Mouse (Mus musculus) hindbrain, embryonic 14.5 days (tissue): Measurements from ENCODE around the gene Pus3. TPM values are rescaled to one million over a fixed set of nuclear protein-coding genes. Genes with fewer than 3 reads are reported as not detected.

Experiments used
- ATAC-seq: fragments of 200-750 bp; cut with Nextera tagmentation; 2 replicates; pipeline ENCODE4 v1.8.0; 2017; ENCODE audit warnings: moderate number of reproducible peaks, mild to moderate bottlenecking, moderate TSS enrichment, moderate library complexity; ENCODE audit not compliant: low FRiP score
- DNase-seq: peaks from one replicate; pipeline ENCODE4 v3.0.0-alpha.2; 2015; ENCODE audit warnings: low spot score
- H3K27ac ChIP-seq: fragments of 300-500 bp; sonication (generic); 2 replicates; pipeline ENCODE4 v1.5.1; 2014; ENCODE audit warnings: mild to moderate bottlenecking, moderate library complexity
- H3K27me3 ChIP-seq: fragments of 300-500 bp; sonication (generic); 2 replicates; pipeline ENCODE4 v1.6.1; 2014; ENCODE audit warnings: mild to moderate bottlenecking, low read length, mixed read lengths; ENCODE audit not compliant: control insufficient read depth, insufficient read depth
- H3K36me3 ChIP-seq: fragments of 300-500 bp; sonication (generic); replicated peaks from 2 replicates; pipeline ENCODE4 v1.6.1; 2014; ENCODE audit not compliant: control insufficient read depth, insufficient read depth
- H3K4me1 ChIP-seq: fragments of 300-500 bp; sonication (generic); replicated peaks from 2 replicates; pipeline ENCODE4 v1.6.1; 2014; ENCODE audit warnings: antibody characterized with exemption, low read length, mixed read lengths; ENCODE audit not compliant: control insufficient read depth, insufficient read depth
- H3K4me2 ChIP-seq: fragments of 300-500 bp; sonication (generic); replicated peaks from 2 replicates; pipeline ENCODE4 v1.6.1; 2014; ENCODE audit warnings: mild to moderate bottlenecking, moderate library complexity
- H3K4me3 ChIP-seq: fragments of 300-500 bp; sonication (generic); replicated peaks from 2 replicates; pipeline ENCODE4 v1.5.1; 2014; ENCODE audit warnings: mild to moderate bottlenecking, low read length
- H3K9ac ChIP-seq: fragments of 300-500 bp; sonication (generic); 2 replicates; pipeline ENCODE4 v1.6.1; 2014
- H3K9me3 ChIP-seq: fragments of 300-500 bp; sonication (generic); 2 replicates; pipeline ENCODE4 v1.6.1; 2016; ENCODE audit warnings: low read length; ENCODE audit not compliant: control insufficient read depth
- WGBS: fragments of 180-500 bp; shearing (Covaris S2); extraction: QIAGEN DNeasy Blood & Tissue Kit; methylation state at CpG from one replicate; pipeline ENCODE4 v1.1.7; 2014; 5-methylcytosine and 5-hydroxymethylcytosine counted together
- polyA plus RNA-seq: library from polyadenylated mRNA; unstranded; fragments of >200 nt; fragmentation: Nextera tagmentation; extraction: Ambion mirVana; gene quantifications from 2 replicates; pipeline ENCODE4 v1.2.1, GENCODE M21; 2014

The Pus3 gene
- polyA plus RNA-seq, 1 experiment from 2014 or later: 15.6 TPM

DNA sequence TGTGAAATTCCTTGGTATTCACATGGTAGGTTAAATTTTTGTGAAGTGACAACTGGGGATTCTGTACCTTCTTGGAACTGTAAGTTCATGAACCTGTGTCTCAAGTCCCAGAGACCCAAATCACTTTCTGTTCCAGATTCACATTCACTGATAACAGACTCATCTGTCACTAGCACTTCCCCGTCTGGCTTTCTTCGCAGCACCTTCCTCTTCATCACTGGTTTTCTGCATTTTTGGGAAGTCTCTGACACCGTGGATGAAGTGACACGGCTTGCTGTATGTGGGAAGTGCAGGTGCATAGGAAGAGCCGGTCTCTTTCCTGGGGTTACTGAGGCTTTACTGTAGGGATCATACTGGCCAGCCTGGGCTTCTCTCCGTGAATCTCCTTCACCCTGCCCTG is 3.2 kb downstream of the Pus3 start:
- ATAC-seq (no peak), DNase-seq (no peak)
- Histone ChIP-seq H3K4me3 (no peak overlapping the region), H3K9me3 (no peaks in the 10 kb centered on the region), H3K4me1 (peaks cover 16% of the 10 kb centered on the region), H3K36me3 (peaks cover 40% of the 10 kb centered on the region), H3K9ac (no peak overlapping the region), H3K27me3 (no peaks in the 10 kb centered on the region), H3K4me2 (no peak overlapping the region), H3K27ac (no peak overlapping the region)
- 91% methylated on average over 6 of the region's 6 CpGs for WGBS

DNA sequence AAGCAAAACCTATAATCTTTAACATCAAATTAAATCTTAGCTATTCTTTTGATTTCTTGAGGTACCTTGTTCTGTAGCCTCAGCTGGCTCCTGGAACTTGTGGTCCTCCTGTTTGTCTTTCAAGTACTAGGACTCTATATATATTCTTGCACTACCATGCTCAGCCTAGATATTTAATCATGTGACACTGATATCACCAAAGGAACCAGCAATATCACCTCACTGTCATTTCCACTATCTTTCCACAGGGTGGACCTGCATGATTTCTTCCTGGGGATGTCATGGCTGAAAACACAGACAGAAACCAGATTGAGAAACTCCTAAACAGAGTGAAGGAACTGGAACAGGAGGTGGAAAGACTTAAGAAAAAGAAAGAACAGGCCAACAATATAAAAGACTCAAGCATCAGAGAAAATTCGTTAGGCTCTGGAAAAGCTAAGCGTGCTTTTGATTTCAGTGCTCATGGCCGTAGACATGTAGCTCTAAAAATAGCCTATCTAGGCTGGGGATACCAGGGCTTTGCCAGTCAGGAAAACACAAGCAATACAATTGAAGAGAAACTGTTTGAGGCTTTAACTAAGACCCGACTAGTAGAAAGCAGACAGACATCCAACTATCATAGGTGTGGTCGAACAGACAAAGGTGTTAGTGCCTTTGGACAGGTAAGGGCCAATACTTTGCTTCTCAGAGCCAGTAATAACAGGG is 6.3 kb downstream of the Pus3 start:
- no peak overlapping the region for H3K4me2 ChIP-seq
- H3K27me3 ChIP-seq: no peaks in the 10 kb centered on the region
- peaks cover 13% of the 10 kb centered on the region for H3K4me1 ChIP-seq
- no peak overlapping the region for H3K4me3 ChIP-seq
- no peak overlapping the region for H3K9ac ChIP-seq
- peaks cover 55% of the 10 kb centered on the region for H3K36me3 ChIP-seq
- no peak overlapping the region for H3K27ac ChIP-seq
- DNase-seq (no peak), ATAC-seq (no peak)
- 95% methylated on average over 5 of the region's 5 CpGs for WGBS
- no peaks in the 10 kb centered on the region for H3K9me3 ChIP-seq

DNA sequence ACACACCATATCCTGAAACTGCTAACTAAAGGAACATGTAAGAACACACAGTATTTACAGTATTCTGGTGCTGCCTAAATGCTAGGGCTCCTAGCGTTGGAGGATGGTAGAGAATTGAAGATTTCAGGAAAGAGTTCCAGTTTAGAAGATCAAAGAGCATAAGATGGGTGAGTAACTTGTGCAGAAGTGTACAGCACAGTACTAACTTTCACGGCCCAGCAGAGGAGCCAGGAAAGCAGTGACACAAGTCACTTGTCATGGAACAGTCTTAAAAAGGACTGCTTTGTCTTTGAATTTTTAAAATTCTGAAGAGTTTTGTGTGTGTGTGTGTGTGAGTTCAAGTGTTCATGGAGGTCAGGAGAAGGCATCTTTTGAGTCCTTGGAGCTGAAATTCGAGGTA is 9.6 kb downstream of the Pus3 start:
- peaks cover 46% of the 10 kb centered on the region for H3K36me3 ChIP-seq

DNA sequence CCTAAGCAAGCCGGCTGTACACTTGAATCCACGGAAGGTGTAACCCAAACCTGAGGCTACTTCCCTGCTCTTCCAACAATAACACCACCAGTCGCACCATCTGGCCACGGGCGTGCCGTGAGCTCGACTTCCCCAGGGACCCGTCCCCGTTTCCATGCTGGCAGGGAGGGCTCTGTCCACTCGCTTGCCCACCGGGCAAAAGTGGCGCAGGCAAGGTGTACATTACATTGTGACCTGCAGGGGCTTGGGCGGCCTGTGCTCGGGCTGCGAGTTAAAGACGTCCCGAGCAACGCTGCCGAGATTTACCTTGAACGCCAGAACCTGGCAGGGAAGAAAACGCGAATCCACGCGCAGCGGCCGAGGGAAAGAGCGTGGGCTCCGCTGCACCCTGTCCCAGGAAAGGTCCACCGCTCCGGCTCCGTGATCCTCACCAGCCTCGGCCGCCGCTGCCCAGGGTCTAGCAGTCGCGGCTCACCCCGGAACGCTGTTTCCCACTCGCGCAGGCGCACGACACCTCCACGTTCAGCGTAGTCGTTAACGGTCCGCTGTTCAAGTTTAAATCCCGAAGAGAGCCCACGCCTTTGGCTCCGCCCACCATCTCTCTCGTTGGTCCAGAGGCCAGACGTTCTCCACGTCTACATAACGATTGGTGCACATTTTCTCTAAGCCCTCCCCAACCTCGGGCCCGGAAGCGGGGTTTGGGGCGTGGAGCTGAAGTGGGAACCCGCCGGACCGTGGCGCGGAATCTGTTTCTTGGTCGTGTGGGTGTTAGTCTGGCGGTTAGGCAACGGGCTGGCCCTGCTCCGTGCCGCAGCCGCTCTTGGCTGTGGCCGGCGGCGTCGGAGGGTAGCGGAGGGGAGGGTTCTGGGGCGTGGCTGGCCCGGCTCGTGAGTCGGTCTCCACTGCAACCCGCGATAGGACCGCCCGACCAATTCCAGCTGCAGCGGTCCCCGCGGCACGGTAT is 11.5 kb downstream of the Pus3 start, which contains the start of the genes Pate2 and Hyls1:
Gene Pate2 (plus strand): TSS at position 714 of the 964 bp plus-strand sequence.
Gene Hyls1 (minus strand): TSS at position 828 of the 964 bp plus-strand sequence.
- Histone ChIP-seq H3K36me3 (peaks cover 32% of the 10 kb centered on the region), H3K4me2 (peak within 1 kb of the TSS; percentile 67), H3K4me3 (peak within 1 kb of the TSS; percentile 69), H3K9ac (peak within 1 kb of the TSS; percentile 76), H3K9me3 (no peaks in the 10 kb centered on the region), H3K27me3 (0 out of 2 replicates have a peak, but pooled peaks cover 4% of the 10 kb centered on the region), H3K27ac (peak within 1 kb of the TSS; percentile 87), H3K4me1 (peaks cover 9% of the 10 kb centered on the region)
- WGBS: under 1% methylated on average over 86 of the region's 86 CpGs
- peak; percentile 98 for ATAC-seq
- DNase-seq: peak; percentile 96

More for the DNA sequence above, 9.6 kb downstream of the Pus3 start:
- no peak for ATAC-seq
- Histone ChIP-seq H3K27ac (no peak overlapping the region), H3K4me1 (peaks cover 5% of the 10 kb centered on the region), H3K4me3 (no peak overlapping the region), H3K9me3 (no peaks in the 10 kb centered on the region), H3K4me2 (no peak overlapping the region), H3K27me3 (no peaks in the 10 kb centered on the region), H3K9ac (no peak overlapping the region)
- DNase-seq: no peak
- WGBS: 87% methylated on average over 3 of the region's 3 CpGs

DNA sequence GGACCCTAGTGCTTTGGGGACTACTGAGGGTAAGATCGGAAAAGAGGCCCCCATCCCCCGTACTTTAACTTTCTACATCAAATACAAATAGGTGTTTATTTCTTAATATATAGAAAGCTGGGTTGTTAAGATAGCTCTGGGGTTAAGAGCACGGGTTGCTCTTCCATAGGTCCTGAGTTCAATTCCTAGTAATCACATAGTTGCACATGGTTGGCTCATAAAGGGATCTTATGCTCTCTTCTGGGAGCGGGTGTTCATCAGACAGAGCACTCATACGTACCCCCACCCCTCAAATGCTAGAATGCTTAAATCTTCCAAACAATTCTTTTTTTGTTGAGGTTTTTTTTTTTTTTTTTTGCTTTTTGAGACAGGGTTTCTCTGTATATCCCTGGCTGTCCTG is 12.3 kb downstream of the Pus3 start:
- Histone ChIP-seq H3K36me3 (peaks cover 24% of the 10 kb centered on the region), H3K4me3 (peak overlapping the region; percentile 69), H3K4me2 (peak overlapping the region; percentile 67), H3K27me3 (peaks cover 10% of the 10 kb centered on the region; the same call in 1 of the 2 replicates), H3K27ac (no peak overlapping the region), H3K4me1 (peaks cover 9% of the 10 kb centered on the region), H3K9me3 (no peaks in the 10 kb centered on the region), H3K9ac (peak overlapping the region; percentile 76)
- DNase-seq: no peak
- no peak for ATAC-seq
- WGBS: 9% methylated on average over 5 of the region's 5 CpGs

DNA sequence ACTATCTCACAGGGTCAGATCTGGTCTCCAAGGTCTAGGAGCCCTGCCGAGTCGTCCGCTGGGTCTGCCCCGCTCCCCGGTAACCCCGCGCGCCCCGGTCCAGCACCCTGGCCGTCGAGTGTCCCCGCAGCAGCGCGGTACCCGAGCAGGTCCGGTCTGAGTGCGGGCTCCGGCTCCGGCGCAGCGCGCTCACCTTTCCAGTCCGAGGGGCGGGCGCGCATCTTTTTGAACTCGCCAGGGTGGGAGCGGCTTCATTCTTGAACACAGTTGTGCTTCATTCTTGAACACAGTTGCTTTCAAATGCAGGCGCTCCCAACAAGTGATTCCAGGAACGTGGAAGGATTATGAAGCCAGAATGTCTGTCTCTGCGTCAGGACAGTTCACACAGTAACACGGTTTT is 16.0 kb downstream of the Pus3 start:
- Histone ChIP-seq H3K27ac (no peak overlapping the region), H3K36me3 (no peaks in the 10 kb centered on the region), H3K4me1 (peaks cover 4% of the 10 kb centered on the region; the same call in 1 of the 2 replicates), H3K9ac (peak overlapping the region; percentile 51), H3K27me3 (peaks cover 10% of the 10 kb centered on the region; the same call in 1 of the 2 replicates), H3K4me3 (peak overlapping the region; percentile 30), H3K4me2 (peak overlapping the region; percentile 60), H3K9me3 (no peaks in the 10 kb centered on the region)
- 5% methylated on average over 32 of the region's 32 CpGs for WGBS
- no peak for DNase-seq
- no peak for ATAC-seq

DNA sequence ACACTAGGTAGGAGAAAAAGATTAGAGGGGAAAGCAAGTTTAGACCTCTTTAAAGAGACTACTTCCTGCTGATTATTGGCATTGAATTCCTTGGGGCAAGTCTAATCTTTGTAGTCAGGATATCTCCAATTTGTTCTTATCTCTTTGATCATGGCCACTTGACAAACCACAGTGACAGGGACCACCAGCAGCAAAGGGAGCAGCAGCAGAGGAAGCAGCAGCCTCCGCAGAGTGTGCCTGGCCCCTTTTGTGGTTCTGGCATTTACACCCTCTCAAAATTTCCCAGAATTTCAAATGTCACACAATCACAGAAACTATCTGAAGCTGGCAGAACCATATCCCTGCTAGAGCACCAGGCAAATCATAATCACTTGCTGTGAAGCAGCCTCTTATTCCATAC is 29.3 kb downstream of the Pus3 start:
- Histone ChIP-seq H3K9ac (no peak overlapping the region), H3K4me1 (no peaks in the 10 kb centered on the region)

DNA sequence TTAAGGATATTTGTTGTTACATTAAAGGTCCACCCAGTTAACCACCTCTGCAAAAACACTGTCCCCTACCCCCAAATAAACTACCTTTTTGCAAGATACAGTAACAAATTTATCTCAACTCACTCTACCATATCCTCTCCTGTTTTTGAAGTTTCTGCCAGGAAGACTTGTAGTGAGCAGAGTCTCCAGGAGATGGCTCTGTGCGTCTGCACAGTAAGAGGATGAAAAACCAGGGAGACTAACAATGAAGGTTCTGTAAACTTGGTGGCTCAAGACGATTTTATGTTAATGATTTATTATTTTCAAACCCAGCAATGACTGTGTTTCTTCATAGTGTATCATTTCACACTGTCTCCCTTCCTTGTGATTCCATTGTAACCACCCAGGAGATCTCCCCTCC is 34.5 kb downstream of the Pus3 start:
- Histone ChIP-seq H3K4me3 (no peak overlapping the region), H3K4me1 (no peaks in the 10 kb centered on the region), H3K4me2 (no peak overlapping the region), H3K9ac (no peak overlapping the region), H3K9me3 (no peaks in the 10 kb centered on the region), H3K36me3 (no peaks in the 10 kb centered on the region), H3K27ac (no peak overlapping the region), H3K27me3 (no peaks in the 10 kb centered on the region)
- WGBS: 18% methylated on average over 2 of the region's 2 CpGs
- ATAC-seq (peak; percentile 46; the same call in 1 of the 2 replicates), DNase-seq (peak; percentile 45)

More for the DNA sequence above, 29.3 kb downstream of the Pus3 start:
- Histone ChIP-seq H3K27ac (no peak overlapping the region), H3K4me3 (no peak overlapping the region), H3K36me3 (no peaks in the 10 kb centered on the region), H3K27me3 (no peaks in the 10 kb centered on the region), H3K9me3 (no peaks in the 10 kb centered on the region), H3K4me2 (no peak overlapping the region)
- ATAC-seq (no peak), DNase-seq (no peak)
- WGBS: 70% methylated on average over 1 of the region's 1 CpGs
